Mouse (Mus musculus) adrenal gland, adult 8-10 months (tissue): ENCODE results near the gene Mecom. TPM values are rescaled to one million over a fixed set of nuclear protein-coding genes. Genes with fewer than 3 reads are reported as not detected.

ENCODE experiments used
- DNase-seq: peaks from one replicate; pipeline ENCODE4 v3.0.0; 2022
- total RNA-seq, 4 experiments: library from RNA; stranded (reverse); gene quantifications; 2 replicates each; pipeline ENCODE4 v1.2.4; 2022

Gene Mecom
- total RNA-seq, 4 experiments from 2014 or later: 5.9 to 8.9 (median 6.3) TPM

DNA sequence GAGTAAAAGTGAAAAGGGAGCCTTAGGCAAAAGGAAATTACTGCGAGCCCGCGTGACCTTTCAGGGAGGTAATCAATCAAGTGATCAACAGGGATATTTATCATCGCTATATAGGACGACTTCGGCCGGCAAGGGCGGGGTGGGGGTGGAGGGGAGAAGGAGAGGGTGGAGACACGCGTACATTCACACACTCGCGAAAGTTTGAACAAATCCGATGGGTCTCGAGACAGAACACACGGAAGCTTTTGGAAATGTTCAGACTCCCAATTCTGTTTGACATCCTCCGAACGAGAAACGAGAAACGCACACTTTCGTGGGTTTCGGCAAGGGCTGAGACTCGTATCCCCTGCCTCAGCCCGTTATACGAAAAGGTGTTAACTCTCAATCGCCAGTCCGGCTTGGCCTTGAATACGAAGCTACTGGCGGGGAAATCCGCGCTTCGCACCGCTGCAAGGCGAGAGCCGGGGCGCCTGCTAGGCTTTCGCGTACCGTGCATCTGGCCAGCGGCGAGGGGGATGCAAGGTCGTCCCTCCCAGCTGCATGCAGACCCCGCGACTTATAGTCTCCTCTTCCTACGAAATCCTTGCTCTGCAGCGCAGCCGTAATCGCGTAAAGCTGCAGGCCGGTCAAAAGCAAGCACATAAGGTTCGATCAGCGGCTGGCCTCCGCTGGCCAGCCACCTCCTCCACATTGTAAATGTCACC, 33.6 kb downstream of the Mecom start:
- no peak for DNase-seq

GRCm38 (mm10) chr3:30513314-30513997, 34.4 kb downstream of the Mecom start:
- DNase-seq: no peak

DNA sequence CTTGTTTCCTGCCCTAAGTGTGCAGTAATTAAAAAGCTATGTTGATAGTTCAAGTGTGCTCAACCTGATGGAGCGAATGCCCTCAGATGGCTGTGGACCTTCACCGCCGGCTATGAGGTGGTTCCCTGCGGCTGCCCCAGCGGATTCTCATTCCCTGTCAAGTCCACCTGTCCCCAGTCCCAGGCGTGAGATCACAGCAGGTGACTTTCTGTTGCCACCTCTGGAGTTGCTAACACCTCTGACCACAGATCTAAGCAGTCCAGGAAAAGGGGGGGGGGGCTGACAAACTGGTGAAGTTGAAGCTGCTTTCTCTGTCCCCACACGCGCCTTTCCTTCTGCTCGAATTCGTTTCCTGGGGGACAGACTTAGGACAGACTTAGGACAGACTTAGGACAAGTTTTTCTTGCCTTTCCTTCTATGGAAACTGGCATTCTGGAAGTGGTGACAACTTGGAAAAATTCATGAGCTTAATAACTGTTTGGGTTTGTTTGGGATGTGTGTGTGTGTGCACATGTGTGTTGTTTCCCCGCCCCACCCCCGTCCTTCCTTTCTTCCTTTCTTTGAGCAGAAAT, 35.3 kb downstream of the Mecom start:
- no peak for DNase-seq

DNA sequence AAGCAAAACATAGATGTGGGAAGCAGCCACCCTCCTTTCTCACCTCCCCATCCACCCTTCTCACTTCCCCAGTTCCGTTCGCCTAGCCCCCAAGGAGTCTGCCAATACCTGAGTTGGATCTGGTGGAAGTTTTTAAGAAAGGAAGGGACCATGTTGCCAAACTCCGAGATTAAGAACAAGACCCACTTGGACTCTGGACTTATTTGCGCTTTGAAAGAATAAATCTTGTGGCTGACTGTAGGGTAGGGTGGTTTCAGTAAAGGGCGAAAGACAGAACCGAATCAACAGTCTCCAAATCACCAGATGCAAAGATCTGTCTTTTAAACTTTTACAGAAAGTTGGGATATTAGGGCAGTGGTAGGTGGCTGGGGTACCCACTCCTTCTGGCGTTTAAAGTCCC, 36.0 kb downstream of the Mecom start:
- DNase-seq: no peak

GRCm38 (mm10) chr3:30511062-30511640, 36.7 kb downstream of the Mecom start:
- no peak for DNase-seq

DNA sequence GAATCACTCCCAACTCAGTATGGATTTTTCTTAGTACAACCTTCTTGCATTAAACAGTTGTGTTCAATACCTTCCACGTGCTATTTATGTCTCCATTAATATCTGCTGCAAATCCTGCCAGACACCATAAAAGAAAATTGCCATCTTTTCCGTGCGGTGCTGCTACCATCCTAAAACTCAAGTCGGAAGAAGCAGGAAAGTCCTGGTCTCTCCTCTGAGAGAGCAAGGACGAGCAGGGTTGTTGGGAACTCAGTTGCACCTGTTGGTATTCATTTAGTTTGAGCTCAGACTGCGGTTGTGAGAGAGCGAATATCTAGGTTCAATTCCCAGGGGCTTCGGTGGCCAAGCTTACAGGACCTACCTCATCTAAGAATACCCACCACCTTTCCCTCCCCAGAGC, 37.2 kb downstream of the Mecom start:
- no peak for DNase-seq

- no peak for DNase-seq
Measured at GRCm38 (mm10) chr3:30510105-30510504, 37.7 kb downstream of the Mecom start.

DNA sequence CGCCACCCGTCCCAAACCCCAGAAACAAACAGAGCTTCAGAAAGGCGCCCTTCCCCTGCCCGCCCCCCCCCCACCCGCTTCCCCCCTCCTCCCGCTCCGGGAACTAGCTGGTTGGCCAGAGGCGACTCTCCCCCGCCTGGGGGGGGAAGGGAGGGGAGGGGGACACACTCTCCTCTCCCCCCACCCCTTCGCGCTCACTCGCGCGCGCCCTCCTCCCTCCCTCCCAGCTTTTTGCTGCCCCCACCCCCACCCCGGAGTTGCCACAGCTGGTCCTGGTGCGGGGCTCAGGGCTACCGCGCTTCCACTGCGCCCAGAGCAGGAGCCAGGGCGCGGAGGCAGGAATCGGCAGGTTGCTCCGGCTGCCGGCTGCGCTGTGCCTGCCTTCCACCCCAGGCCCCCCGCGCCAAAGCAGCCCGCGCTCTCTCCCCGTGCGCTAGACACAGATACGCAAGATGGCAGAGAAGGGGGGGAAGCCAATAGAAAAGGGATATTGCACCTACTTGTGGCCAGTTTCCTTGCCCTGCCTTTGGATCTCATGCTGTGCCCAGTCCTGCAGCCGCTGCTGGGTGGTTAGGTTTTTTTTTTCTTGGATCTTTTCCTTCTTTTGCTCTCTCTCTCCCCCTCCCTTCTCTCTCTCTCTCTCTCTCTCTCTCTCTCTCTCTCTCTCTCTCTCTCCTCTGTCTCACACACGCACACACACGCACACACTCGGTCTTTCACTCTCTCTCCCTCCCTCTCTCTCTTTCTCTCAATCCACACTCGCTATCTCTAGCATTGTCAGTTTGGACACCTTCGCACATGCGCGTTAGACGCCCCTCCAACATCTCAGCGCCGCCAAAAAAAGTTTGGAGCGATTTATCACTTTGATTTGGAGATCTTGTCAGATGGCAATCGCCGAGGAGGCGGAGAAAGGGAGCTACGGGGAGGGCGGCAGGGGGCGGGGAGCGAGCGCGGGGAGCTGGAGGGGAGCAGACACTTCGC, 38.6 kb downstream of the Mecom start:
- DNase-seq: no peak

DNA sequence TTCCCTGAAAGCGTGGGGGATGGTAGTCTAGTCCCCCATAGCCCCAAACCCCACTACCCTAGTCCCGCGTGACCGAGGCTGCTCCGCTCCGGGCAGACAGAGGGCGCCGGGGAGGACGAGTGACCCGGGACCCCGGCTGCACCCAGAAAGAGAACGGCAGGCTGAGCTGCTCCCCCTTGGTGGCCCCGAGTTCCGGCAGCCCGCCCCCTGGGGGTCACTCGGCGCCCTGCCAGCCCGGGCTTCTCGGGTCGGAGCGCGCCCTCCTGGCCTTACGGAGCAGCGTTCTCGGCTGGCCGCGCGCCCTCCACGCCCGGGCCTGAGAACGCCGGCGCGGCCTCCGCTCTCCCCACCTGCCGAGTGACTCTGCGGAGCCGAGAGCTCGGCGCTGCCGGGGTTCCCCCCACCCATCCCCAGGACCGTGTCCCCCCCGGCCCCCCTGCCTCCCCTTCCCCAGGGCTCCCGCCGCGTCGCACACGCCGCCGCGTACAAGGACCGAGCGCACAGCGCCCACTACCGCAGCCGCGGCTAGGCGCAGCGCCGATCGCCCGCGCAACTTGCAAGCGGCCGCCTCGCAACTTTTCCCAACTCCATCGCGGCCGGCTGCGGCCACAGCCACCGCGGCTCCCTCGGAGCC, 39.4 kb downstream of the Mecom start:
- peak; percentile 15 for DNase-seq

- no peak for DNase-seq
Measured at GRCm38 (mm10) chr3:30507576-30508295, 40.1 kb downstream of the Mecom start.

GRCm38 (mm10) chr3:30507028-30507575, 40.7 kb downstream of the Mecom start:
- DNase-seq: no peak

GRCm38 (mm10) chr3:30506329-30507027, 41.3 kb downstream of the Mecom start:
- no peak for DNase-seq

GRCm38 (mm10) chr3:30505741-30506251, 42.0 kb downstream of the Mecom start:
- no peak for DNase-seq

DNA sequence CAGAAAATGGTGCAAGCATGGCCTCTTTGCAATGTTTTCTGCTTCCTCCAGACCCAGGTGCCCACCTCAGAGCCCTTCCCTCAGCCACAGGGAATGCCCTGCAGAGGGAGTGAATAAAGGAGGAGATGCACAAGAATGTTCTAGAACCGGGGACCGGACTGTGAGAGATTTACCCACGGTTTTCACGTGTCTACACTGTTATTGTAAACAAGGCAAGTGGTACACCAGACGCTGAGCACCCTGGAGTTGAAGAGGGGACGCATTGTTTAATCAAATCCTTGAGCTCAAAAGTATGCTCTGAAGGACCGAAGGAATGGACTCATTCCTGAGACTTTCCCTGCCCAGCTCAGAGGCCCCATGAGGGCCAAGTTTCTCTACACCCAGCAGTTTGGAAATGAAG, 43.2 kb downstream of the Mecom start:
- no peak for DNase-seq

- DNase-seq: no peak
Measured at GRCm38 (mm10) chr3:30503821-30504220, 44.0 kb downstream of the Mecom start.

GRCm38 (mm10) chr3:30498202-30498828, 49.5 kb downstream of the Mecom start:
- no peak for DNase-seq

DNA sequence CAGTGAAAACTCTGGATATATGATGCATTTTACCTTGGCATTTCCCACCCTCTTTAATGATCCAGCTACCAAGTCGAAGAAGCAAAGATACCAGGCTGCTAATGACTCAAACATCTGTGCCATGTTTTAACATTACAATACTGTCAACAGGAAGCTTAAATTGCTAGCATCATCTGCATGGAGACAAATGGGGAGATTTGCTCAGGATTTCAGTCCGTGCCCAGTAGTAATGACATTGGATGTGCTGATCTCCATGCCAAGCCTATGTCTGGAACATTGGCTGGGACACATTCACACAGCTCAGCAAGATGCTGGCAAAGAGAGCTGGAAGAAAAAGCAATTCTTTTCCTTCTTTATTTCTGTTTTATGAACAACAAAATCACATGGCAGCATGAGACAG, 53.4 kb downstream of the Mecom start:
- DNase-seq: no peak

DNA sequence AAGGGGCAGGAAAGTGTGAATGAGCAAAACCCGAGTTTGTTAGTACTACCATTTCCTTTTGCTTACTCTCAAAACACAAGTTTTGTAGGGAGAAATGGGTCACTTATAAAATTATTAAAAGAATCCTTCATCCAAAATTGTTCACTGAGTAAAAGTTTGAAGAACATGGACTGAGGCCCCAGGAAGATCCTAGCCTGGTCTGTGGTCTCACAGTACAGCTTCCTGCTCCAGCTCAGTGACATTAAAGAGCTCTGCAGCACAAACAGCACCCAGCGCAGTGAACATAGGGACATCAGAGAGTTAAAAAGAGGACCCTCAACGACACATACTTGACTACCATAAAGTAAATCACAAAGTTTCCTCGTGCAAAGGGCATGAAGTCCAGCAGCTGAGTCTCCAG, 59.0 kb downstream of the Mecom start:
- no peak for DNase-seq

DNA sequence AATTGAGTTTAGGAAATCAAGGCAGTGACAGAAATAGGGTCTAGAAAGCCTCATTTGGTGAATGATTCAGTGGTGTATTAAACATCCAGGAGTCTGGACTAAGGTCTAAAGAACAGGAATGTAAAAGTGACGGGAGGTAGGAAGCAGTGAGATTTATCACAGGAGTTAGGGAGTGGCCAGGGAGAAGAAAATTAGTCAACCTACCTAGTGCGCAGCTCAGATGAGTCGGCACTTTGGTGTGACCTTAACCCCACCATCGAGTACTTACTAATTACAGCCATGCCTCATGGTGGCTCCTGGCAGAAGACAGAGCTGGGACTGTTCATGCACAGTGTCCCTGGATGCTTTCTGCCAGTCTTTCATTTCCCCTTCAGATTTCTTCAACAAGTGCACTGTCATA, 61.4 kb downstream of the Mecom start:
- no peak for DNase-seq
